Mouse (Mus musculus) kidney, adult 2 months (tissue): ENCODE measurements around the gene Trim3.

Experiments used
- CTCF ChIP-seq: fragments of 200-500 bp; conservative IDR thresholded peaks from 2 replicates; pipeline ENCODE4 v1.5.1; 2011; ENCODE audit warnings: low read depth, mild to moderate bottlenecking, control low read depth, low read length, moderate library complexity, mixed read lengths; ENCODE audit not compliant: insufficient read depth, insufficient read length
- POLR2A ChIP-seq: fragments of 200-500 bp; IDR thresholded peaks from one replicate; pipeline ENCODE4 v1.6.1; 2011; ENCODE audit warnings: low read depth, low read length, control low read depth

- TF ChIP-seq CTCF: no peak
- TF ChIP-seq POLR2A: no peak
Measured at GRCm38 (mm10) chr7:105628633-105629032, 4.7 kb downstream of the Trim3 start.
